Comparison of ENCODE assay signal across 18 mouse cellular contexts in the genomic region with DNA sequence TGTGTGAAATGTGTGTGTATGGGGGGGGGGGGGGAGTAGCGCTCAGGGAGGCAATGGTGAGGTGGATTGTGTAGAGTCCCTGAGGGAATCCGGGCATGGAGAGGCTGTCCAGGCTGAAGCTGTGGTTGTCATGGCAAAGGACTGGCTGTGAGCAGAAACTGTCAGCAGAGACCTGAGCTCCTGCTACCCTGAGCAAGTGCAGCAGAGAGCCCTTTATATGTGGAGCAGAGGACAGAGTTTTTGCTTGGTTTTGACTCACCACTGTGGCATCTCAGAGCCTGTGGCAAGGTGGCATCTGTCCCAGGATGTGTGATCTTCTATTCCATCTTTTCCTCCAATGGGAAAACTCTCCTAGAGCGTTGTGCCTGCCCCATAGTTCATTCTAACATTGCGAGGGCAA.
DNase-seq lines count a peak whose midpoint lies in the region; ATAC-seq and TF ChIP-seq lines count a peak whose summit lies in the region.
"Had no signal": no experiment of that assay in that cellular context is flagged by ENCODE, and none has a peak within 500 bp of the region (broad histone marks: within the 10 kb centered on the region; RNA-seq: fewer than 3 reads in every experiment).

No protein-coding gene starts in this region.

- H3K4me3 ChIP-seq in forebrain, embryonic 16.5 days (replicated peaks; ENCODE audit: low read length): no peak overlapping the region
- H3K4me3 ChIP-seq in forebrain, embryonic 12.5 days (replicated peaks): no peak overlapping the region
- no peak overlapping the region for H3K4me3 ChIP-seq in hindbrain, postnatal 0 days (ENCODE audit: low read length)
- H3K4me3 ChIP-seq in hindbrain, embryonic 11.5 days (ENCODE audit: low read depth, low read length): no peak overlapping the region
- H3K4me3 ChIP-seq in heart, embryonic 11.5 days (ENCODE audit: low read depth, low read length): no peak overlapping the region
- H3K4me3 ChIP-seq: embryonic facial prominence, embryonic 12.5 days; heart, adult 2 months; heart, embryonic 12.5 days; hindbrain, embryonic 12.5 days; intestine, embryonic 15.5 days had no signal

- DNase-seq in hindbrain, postnatal 0 days (ENCODE audit: low spot score): no peak
- no peak for DNase-seq in hindbrain, embryonic 11.5 days (ENCODE audit: low spot score)
- DNase-seq in 3134 (ENCODE audit: extremely low read depth, insufficient read length, low spot score): peak; percentile 78
- no peak for DNase-seq in Patski (ENCODE audit: low read depth, low spot score)
- DNase-seq: adrenal gland, postnatal 14 days; cerebellum, adult 11-12 months; cerebellum, adult 9-10 months; cerebellum, postnatal 25 days; gastrocnemius, postnatal 14 days; heart, adult 2 months had no signal

- no peak overlapping the region for H3K9ac ChIP-seq in forebrain, embryonic 16.5 days (replicated peaks; ENCODE audit: low read depth, low read length)
- H3K9ac ChIP-seq in forebrain, embryonic 12.5 days: no peak overlapping the region
- no peak overlapping the region for H3K9ac ChIP-seq in hindbrain, postnatal 0 days (replicated peaks; ENCODE audit: low read length)
- H3K9ac ChIP-seq in hindbrain, embryonic 11.5 days (ENCODE audit: low read depth, low read length): no peak overlapping the region
- H3K9ac ChIP-seq in heart, embryonic 11.5 days (ENCODE audit: low read depth, low read length): no peak overlapping the region
- H3K9ac ChIP-seq: embryonic facial prominence, embryonic 12.5 days; heart, embryonic 12.5 days; hindbrain, embryonic 12.5 days; intestine, embryonic 15.5 days had no signal

- POLR2A ChIA-PET in Patski (lab: Charles Lee): interaction anchor here (0.6 kb wide), 1 partner anchor 127 kb away, joined by 3 read pairs; no protein-coding TSS in a partner anchor

- H3K36me3 ChIP-seq in forebrain, embryonic 16.5 days (ENCODE audit: control insufficient read depth, insufficient read depth): no peaks in the 10 kb centered on the region
- no peaks in the 10 kb centered on the region for H3K36me3 ChIP-seq in forebrain, embryonic 12.5 days (replicated peaks)
- no peaks in the 10 kb centered on the region for H3K36me3 ChIP-seq in hindbrain, postnatal 0 days (ENCODE audit: insufficient read depth, low read length)
- no peaks in the 10 kb centered on the region for H3K36me3 ChIP-seq in hindbrain, embryonic 11.5 days (ENCODE audit: control insufficient read depth, insufficient read depth, low read length)
- H3K36me3 ChIP-seq in heart, embryonic 11.5 days (ENCODE audit: control insufficient read depth, insufficient read depth, low read length): no peaks in the 10 kb centered on the region
- H3K36me3 ChIP-seq: embryonic facial prominence, embryonic 12.5 days; heart, embryonic 12.5 days; hindbrain, embryonic 12.5 days; intestine, embryonic 15.5 days had no signal

- H3K27me3 ChIP-seq in forebrain, embryonic 16.5 days (replicated peaks; ENCODE audit: control insufficient read depth, insufficient read depth, low read length): no peaks in the 10 kb centered on the region
- no peaks in the 10 kb centered on the region for H3K27me3 ChIP-seq in forebrain, embryonic 12.5 days
- no peaks in the 10 kb centered on the region for H3K27me3 ChIP-seq in hindbrain, postnatal 0 days (ENCODE audit: insufficient read depth, low read length)
- no peaks in the 10 kb centered on the region for H3K27me3 ChIP-seq in hindbrain, embryonic 11.5 days (ENCODE audit: control insufficient read depth, insufficient read depth, low read length)
- no peaks in the 10 kb centered on the region for H3K27me3 ChIP-seq in Patski
- no peaks in the 10 kb centered on the region for H3K27me3 ChIP-seq in heart, embryonic 11.5 days (ENCODE audit: control insufficient read depth, insufficient read depth, low read length)
- H3K27me3 ChIP-seq: embryonic facial prominence, embryonic 12.5 days; heart, embryonic 12.5 days; hindbrain, embryonic 12.5 days; intestine, embryonic 15.5 days had no signal

- H3K27ac ChIP-seq in forebrain, embryonic 16.5 days (ENCODE audit: low read length): no peak overlapping the region
- no peak overlapping the region for H3K27ac ChIP-seq in forebrain, embryonic 12.5 days
- no peak overlapping the region for H3K27ac ChIP-seq in hindbrain, postnatal 0 days
- no peak overlapping the region for H3K27ac ChIP-seq in hindbrain, embryonic 11.5 days (ENCODE audit: low read depth, low read length)
- H3K27ac ChIP-seq in heart, embryonic 11.5 days (ENCODE audit: low read depth, low read length): no peak overlapping the region
- H3K27ac ChIP-seq: embryonic facial prominence, embryonic 12.5 days; heart, adult 2 months; hindbrain, embryonic 12.5 days; intestine, embryonic 15.5 days had no signal

- 85% methylated on average over 4 of the region's 4 CpGs for WGBS in forebrain, embryonic 16.5 days
- 87% methylated on average over 4 of the region's 4 CpGs for WGBS in forebrain, embryonic 12.5 days
- 59% methylated on average over 3 of the region's 4 CpGs for WGBS in hindbrain, postnatal 0 days
- 70% methylated on average over 4 of the region's 4 CpGs for WGBS in hindbrain, embryonic 11.5 days
- 69% methylated on average over 4 of the region's 4 CpGs for WGBS in heart, embryonic 11.5 days (ENCODE audit: insufficient replicate concordance)

- CTCF ChIA-PET in Patski (lab: Charles Lee): interaction anchor here (0.9 to 1.6 kb wide), 3 partner anchors 10 to 25 kb away, joined by 3 to 4 read pairs (median 3); no protein-coding TSS in a partner anchor

- in situ Hi-C loops in Patski (cut with MboI; ENCODE audit: low pct_unique_long_range_greater_than_20kb): no loop called here

- H3K4me2 ChIP-seq in forebrain, embryonic 16.5 days (ENCODE audit: low read length): no peak overlapping the region
- H3K4me2 ChIP-seq in forebrain, embryonic 12.5 days: no peak overlapping the region
- no peak overlapping the region for H3K4me2 ChIP-seq in hindbrain, postnatal 0 days (ENCODE audit: low read depth, low read length)
- H3K4me2 ChIP-seq in hindbrain, embryonic 11.5 days (replicated peaks; ENCODE audit: low read depth, low read length): no peak overlapping the region
- no peak overlapping the region for H3K4me2 ChIP-seq in heart, embryonic 11.5 days
- H3K4me2 ChIP-seq: embryonic facial prominence, embryonic 12.5 days; heart, embryonic 12.5 days; hindbrain, embryonic 12.5 days; intestine, embryonic 15.5 days had no signal

- H3K4me1 ChIP-seq in forebrain, embryonic 16.5 days (replicated peaks; ENCODE audit: control insufficient read depth, insufficient read depth, low read length): no peaks in the 10 kb centered on the region
- H3K4me1 ChIP-seq in forebrain, embryonic 12.5 days: peaks cover 6% of the 10 kb centered on the region; the same call in 1 of the 2 replicates
- no peaks in the 10 kb centered on the region for H3K4me1 ChIP-seq in hindbrain, postnatal 0 days (ENCODE audit: insufficient read depth, low read length)
- H3K4me1 ChIP-seq in hindbrain, embryonic 11.5 days (replicated peaks; ENCODE audit: control insufficient read depth, insufficient read depth, low read length): no peaks in the 10 kb centered on the region
- H3K4me1 ChIP-seq in heart, embryonic 11.5 days (ENCODE audit: control insufficient read depth, insufficient read depth, low read length): peaks cover 11% of the 10 kb centered on the region; the same call in 1 of the 2 replicates
- H3K4me1 ChIP-seq: embryonic facial prominence, embryonic 12.5 days had no signal

- H3K9me3 ChIP-seq in forebrain, embryonic 16.5 days (ENCODE audit: control insufficient read depth, low read length): no peaks in the 10 kb centered on the region
- H3K9me3 ChIP-seq in forebrain, embryonic 12.5 days: no peaks in the 10 kb centered on the region
- H3K9me3 ChIP-seq in hindbrain, postnatal 0 days (ENCODE audit: low read length): no peaks in the 10 kb centered on the region
- no peaks in the 10 kb centered on the region for H3K9me3 ChIP-seq in hindbrain, embryonic 11.5 days (ENCODE audit: control insufficient read depth, low read length)
- H3K9me3 ChIP-seq in heart, embryonic 11.5 days (replicated peaks; ENCODE audit: control insufficient read depth, low read length): no peaks in the 10 kb centered on the region
- H3K9me3 ChIP-seq: embryonic facial prominence, embryonic 12.5 days; heart, embryonic 12.5 days; hindbrain, embryonic 12.5 days; intestine, embryonic 15.5 days had no signal

- 0 out of 2 replicates have a peak, but pooled peaks have one; percentile 12 for ATAC-seq in forebrain, embryonic 16.5 days
- no peak for ATAC-seq in forebrain, embryonic 12.5 days (ENCODE audit: low FRiP score)
- peak; percentile 68 for ATAC-seq in hindbrain, postnatal 0 days
- no peak for ATAC-seq in hindbrain, embryonic 11.5 days (ENCODE audit: low FRiP score)
- ATAC-seq in Patski: peak; percentile 9
- no peak for ATAC-seq in heart, embryonic 11.5 days (replicated peaks; ENCODE audit: insufficient number of reproducible peaks, low FRiP score, low TSS enrichment)
- ATAC-seq: activated CD4-positive, CD25-positive, alpha-beta regulatory T cell, adult 4 months; intestine, embryonic 15.5 days had no signal

- TF ChIP-seq CTCF in hindbrain, postnatal 0 days (IDR thresholded peaks at IDR 0.05; ENCODE audit: low read depth): no peak
- TF ChIP-seq CTCF in Patski (IDR thresholded peaks at IDR 0.05): no peak

Comparison
In these comparisons a context has a peak if more than half of its experiments do, and no peak if none do; other contexts are left out.
1. ATAC-seq: peak in forebrain, embryonic 16.5 days (single experiment), hindbrain, postnatal 0 days (single experiment) and Patski (single experiment); none in forebrain, embryonic 12.5 days (single experiment), hindbrain, embryonic 11.5 days (single experiment) and heart, embryonic 11.5 days (single experiment).